Comparison of ENCODE assay signal across 8 mouse cellular contexts in the genomic region with DNA sequence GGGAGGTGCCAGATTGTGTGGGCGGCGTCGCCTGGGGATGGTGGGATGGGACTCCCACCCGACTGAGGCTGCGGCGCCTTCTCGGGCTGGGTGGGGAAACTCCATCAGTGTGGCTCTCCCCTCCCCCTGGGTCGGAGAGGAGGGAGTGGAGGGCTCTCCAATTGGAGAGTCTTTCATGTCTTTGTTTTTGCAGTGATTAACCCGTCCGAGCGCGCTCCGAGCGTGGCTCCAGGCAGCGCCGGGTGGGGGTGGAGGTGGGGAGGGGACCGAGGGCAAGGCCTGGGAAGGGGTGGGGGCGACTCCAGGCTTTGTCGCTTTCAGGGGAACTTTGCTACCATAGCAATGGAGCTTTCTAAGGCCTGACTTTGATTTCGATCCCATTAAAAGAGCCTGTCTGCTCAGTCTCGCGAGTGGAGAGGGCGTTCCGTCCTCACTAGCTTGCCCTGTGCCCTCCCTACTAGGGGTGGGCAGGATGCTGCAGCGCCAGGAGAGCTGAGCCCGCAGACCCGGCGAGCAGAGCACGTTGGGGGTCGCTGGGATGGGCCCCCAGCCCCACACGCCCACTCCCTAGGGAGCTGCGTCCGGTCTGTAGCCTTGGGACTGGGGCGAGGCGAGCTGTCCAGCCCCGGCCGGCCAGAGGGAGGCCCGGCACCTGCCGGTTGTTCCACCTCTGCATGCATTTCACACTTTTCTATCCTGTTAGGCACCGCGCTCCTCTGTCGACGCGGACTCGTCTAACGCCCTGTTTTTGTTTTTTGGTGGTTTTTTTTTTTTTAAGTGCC. TPM values are rescaled to one million over a fixed set of nuclear protein-coding genes. Genes with fewer than 3 reads are reported as not detected.
DNase-seq lines count a peak whose midpoint lies in the region; ATAC-seq lines count a peak whose summit lies in the region.
"Had no signal": no experiment of that assay in that cellular context is flagged by ENCODE, and none has a peak within 500 bp of the region (broad histone marks: within the 10 kb centered on the region; RNA-seq: fewer than 3 reads in every experiment).

No protein-coding gene starts in this region.

- no peaks in the 10 kb centered on the region for H3K36me3 ChIP-seq in liver, embryonic 11.5 days (ENCODE audit: control insufficient read depth, insufficient read depth, low read length)
- no peaks in the 10 kb centered on the region for H3K36me3 ChIP-seq in embryonic facial prominence, embryonic 15.5 days
- no peaks in the 10 kb centered on the region for H3K36me3 ChIP-seq in intestine, embryonic 16.5 days (ENCODE audit: control insufficient read depth, insufficient read depth, low read length)
- no peaks in the 10 kb centered on the region for H3K36me3 ChIP-seq in neural tube, embryonic 11.5 days (ENCODE audit: control insufficient read depth, insufficient read depth, low read length)

- H3K4me2 ChIP-seq in liver, embryonic 11.5 days: peak overlapping the region; percentile 63
- H3K4me2 ChIP-seq in embryonic facial prominence, embryonic 15.5 days (replicated peaks): peak overlapping the region; percentile 95
- H3K4me2 ChIP-seq in intestine, embryonic 16.5 days (ENCODE audit: low read depth, low read length): peak overlapping the region; percentile 70
- peak overlapping the region; percentile 53 for H3K4me2 ChIP-seq in neural tube, embryonic 11.5 days (ENCODE audit: low read depth)

- DNase-seq in liver, embryonic 11.5 days (ENCODE audit: low spot score): no peak
- DNase-seq in liver: no peak
- DNase-seq in neural tube, embryonic 11.5 days (ENCODE audit: low spot score): peak; percentile 80
- no peak for DNase-seq in ovary, postnatal 36 days (ENCODE audit: low spot score)

- 0 out of 2 replicates have a peak overlapping the region, but pooled peaks have one; percentile 30 for H3K9ac ChIP-seq in liver, embryonic 11.5 days (ENCODE audit: low read depth, low read length)
- peak overlapping the region; percentile 16; the same call in 1 of the 2 replicates for H3K9ac ChIP-seq in embryonic facial prominence, embryonic 15.5 days
- H3K9ac ChIP-seq in intestine, embryonic 16.5 days (ENCODE audit: low read depth, low read length): peak overlapping the region; percentile 48
- H3K9ac ChIP-seq in neural tube, embryonic 11.5 days (ENCODE audit: low read length): peak overlapping the region; percentile 45

- peaks cover 68% of the 10 kb centered on the region for H3K27me3 ChIP-seq in liver, embryonic 11.5 days (replicated peaks; ENCODE audit: control insufficient read depth, insufficient read depth, low read length)
- H3K27me3 ChIP-seq in embryonic facial prominence, embryonic 15.5 days: peaks cover 60% of the 10 kb centered on the region
- H3K27me3 ChIP-seq in intestine, embryonic 16.5 days (replicated peaks; ENCODE audit: control insufficient read depth, insufficient read depth, low read length): peaks cover 43% of the 10 kb centered on the region
- H3K27me3 ChIP-seq in neural tube, embryonic 11.5 days (ENCODE audit: control insufficient read depth, insufficient read depth, low read length): peaks cover 49% of the 10 kb centered on the region

- H3K4me3 ChIP-seq in liver, embryonic 11.5 days (ENCODE audit: low read depth, low read length): peak overlapping the region; percentile 39
- peak overlapping the region; percentile 46 for H3K4me3 ChIP-seq in embryonic facial prominence, embryonic 15.5 days (replicated peaks)
- H3K4me3 ChIP-seq in intestine, embryonic 16.5 days (ENCODE audit: low read length): peak overlapping the region; percentile 36
- H3K4me3 ChIP-seq in neural tube, embryonic 11.5 days (ENCODE audit: low read depth, low read length): peak overlapping the region; percentile 28

- H3K27ac ChIP-seq in liver, embryonic 11.5 days (ENCODE audit: low read depth, low read length): no peak overlapping the region
- H3K27ac ChIP-seq in embryonic facial prominence, embryonic 15.5 days (replicated peaks): no peak overlapping the region
- H3K27ac ChIP-seq in intestine, embryonic 16.5 days (ENCODE audit: low read length): no peak overlapping the region
- H3K27ac ChIP-seq in neural tube, embryonic 11.5 days (ENCODE audit: low read depth, low read length): peak overlapping the region; percentile 76
- H3K27ac ChIP-seq: macrophage had no signal

- no peak for ATAC-seq in liver, embryonic 11.5 days (replicated peaks; ENCODE audit: low FRiP score)
- peak; percentile 59 for ATAC-seq in embryonic facial prominence, embryonic 15.5 days (ENCODE audit: insufficient number of reproducible peaks, low FRiP score, low TSS enrichment, low read depth)
- ATAC-seq in intestine, embryonic 16.5 days: peak; percentile 44
- ATAC-seq in neural tube, embryonic 11.5 days (ENCODE audit: insufficient read depth, low FRiP score, low TSS enrichment): peak; percentile 85
- no peak for ATAC-seq in erythroid progenitor cell, adult 5-6 weeks (replicated peaks; ENCODE audit: low FRiP score, poor library complexity, severe bottlenecking)

- no peaks in the 10 kb centered on the region for H3K9me3 ChIP-seq in liver, embryonic 11.5 days (ENCODE audit: control insufficient read depth, low read length)
- no peaks in the 10 kb centered on the region for H3K9me3 ChIP-seq in embryonic facial prominence, embryonic 15.5 days (replicated peaks)
- no peaks in the 10 kb centered on the region for H3K9me3 ChIP-seq in intestine, embryonic 16.5 days (ENCODE audit: control insufficient read depth, low read length)
- no peaks in the 10 kb centered on the region for H3K9me3 ChIP-seq in neural tube, embryonic 11.5 days (ENCODE audit: control insufficient read depth, low read length)

- no peaks in the 10 kb centered on the region for H3K4me1 ChIP-seq in liver, embryonic 11.5 days (replicated peaks; ENCODE audit: control insufficient read depth, insufficient read depth, low read length)
- H3K4me1 ChIP-seq in embryonic facial prominence, embryonic 15.5 days: peaks cover 32% of the 10 kb centered on the region
- H3K4me1 ChIP-seq in intestine, embryonic 16.5 days (ENCODE audit: control insufficient read depth, insufficient read depth, low read length): peaks cover 14% of the 10 kb centered on the region
- peaks cover 24% of the 10 kb centered on the region for H3K4me1 ChIP-seq in neural tube, embryonic 11.5 days (ENCODE audit: control insufficient read depth, insufficient read depth, low read length)

- WGBS in liver, embryonic 11.5 days: 2% methylated on average over 46 of the region's 46 CpGs
- under 1% methylated on average over 46 of the region's 46 CpGs for WGBS in embryonic facial prominence, embryonic 15.5 days
- 1% methylated on average over 46 of the region's 46 CpGs for WGBS in intestine, embryonic 16.5 days
- 0% methylated on average over 46 of the region's 46 CpGs for WGBS in neural tube, embryonic 11.5 days

RNA-seq across cellular contexts. Expression of gene Neurog1, which starts 30.6 kb away (rescaled TPM):
- not detected in 2 replicates for polyA plus RNA-seq in liver, embryonic 11.5 days (2014; fragmentation: Nextera tagmentation; extraction: Ambion mirVana)
- 1.8 and 3.1 TPM in 2 replicates for polyA plus RNA-seq in embryonic facial prominence, embryonic 15.5 days (2015; fragmentation: Nextera tagmentation; extraction: Ambion mirVana)
- not detected in 2 replicates for polyA plus RNA-seq in intestine, embryonic 16.5 days (2015; fragmentation: Nextera tagmentation; extraction: Ambion mirVana)
- polyA plus RNA-seq in neural tube, embryonic 11.5 days (2014; fragmentation: Nextera tagmentation; extraction: Ambion mirVana): 37.3 and 44.0 TPM in 2 replicates
- not detected in 2 replicates for total RNA-seq in erythroid progenitor cell, adult 5-6 weeks (2015; ENCODE audit: low replicate concordance)
- total RNA-seq in erythroid progenitor cell, adult 5-6 weeks (2017; ENCODE audit: low replicate concordance): not detected in 2 replicates
- polyA plus RNA-seq: macrophage had no signal

RNA-seq across cellular contexts. Expression of gene Tifab, which starts 42.6 kb away (rescaled TPM):
- polyA plus RNA-seq in liver, embryonic 11.5 days (2014; fragmentation: Nextera tagmentation; extraction: Ambion mirVana): 1.9 and 2.2 TPM in 2 replicates
- 3.4 and 3.7 TPM in 2 replicates for polyA plus RNA-seq in embryonic facial prominence, embryonic 15.5 days (2015; fragmentation: Nextera tagmentation; extraction: Ambion mirVana)
- polyA plus RNA-seq in intestine, embryonic 16.5 days (2015; fragmentation: Nextera tagmentation; extraction: Ambion mirVana): 4.8 and 4.9 TPM in 2 replicates
- 0.26 and 0.44 TPM in 2 replicates for polyA plus RNA-seq in neural tube, embryonic 11.5 days (2014; fragmentation: Nextera tagmentation; extraction: Ambion mirVana)
- total RNA-seq in erythroid progenitor cell, adult 5-6 weeks (2015; ENCODE audit: low replicate concordance): 9.2 and 11.9 TPM in 2 replicates
- total RNA-seq in erythroid progenitor cell, adult 5-6 weeks (2017; ENCODE audit: low replicate concordance): 3.1 and 10.2 TPM in 2 replicates

Comparison
In these comparisons a context has a peak if more than half of its experiments do, and no peak if none do; other contexts are left out.
1. ATAC-seq: peak in embryonic facial prominence, embryonic 15.5 days (single experiment), intestine, embryonic 16.5 days (single experiment) and neural tube, embryonic 11.5 days (single experiment); none in liver, embryonic 11.5 days (single experiment) and erythroid progenitor cell, adult 5-6 weeks (single experiment).
2. Peak in every context shown above with its lines, with median percentiles within 50 percentile points of each other: H3K4me2 ChIP-seq, H3K4me3 ChIP-seq and H3K9ac ChIP-seq.